Mouse (Mus musculus) right cerebral cortex, postnatal 10 days (tissue): ENCODE measurements around the gene Tent5b.
A peak's percentile ranks its signal among the peaks of the same experiment; 100 is the strongest.

Experiments
- DNase-seq, 2 experiments: peaks; one replicate each; pipeline ENCODE4 v3.0.0; 2021; ENCODE audit warnings: low spot score in 2 of 2

Tent5b gene

DNA sequence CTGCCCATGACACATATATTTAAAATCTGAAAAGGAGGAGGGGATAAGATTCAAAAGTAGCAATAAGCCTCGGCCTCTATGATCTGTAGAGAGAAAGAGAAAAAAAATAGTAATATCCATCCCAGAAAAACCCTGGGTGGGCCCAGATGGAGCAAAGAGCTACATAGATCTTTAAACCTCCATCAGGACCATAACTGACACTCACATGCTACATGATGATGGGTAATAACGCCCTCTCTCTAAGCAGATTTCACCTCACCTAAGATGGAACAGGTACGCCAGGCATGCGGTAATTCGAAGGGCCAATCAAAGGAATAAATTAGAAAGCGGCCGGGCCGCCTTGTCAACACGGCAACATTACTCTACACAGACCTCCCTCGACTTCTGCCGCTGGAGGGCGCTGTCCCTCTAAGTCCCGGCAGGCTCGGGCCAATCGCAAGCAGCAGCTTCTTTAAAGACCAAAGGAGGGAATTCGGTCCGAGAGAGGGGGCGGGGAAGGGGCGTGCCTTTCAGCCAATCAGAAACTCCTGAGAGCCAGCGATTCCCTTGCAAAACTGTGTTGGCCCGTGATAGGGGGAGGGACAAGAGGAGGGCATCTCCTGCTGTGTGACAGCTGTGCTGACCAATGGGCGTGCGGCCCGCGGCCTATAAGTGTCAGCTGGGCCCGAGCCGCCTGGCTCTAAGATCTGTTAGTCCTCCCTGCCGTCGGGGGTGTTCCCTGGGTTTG, at the start of gene Tent5b:
Tent5b (plus strand) TSS at position 675 of the 727 bp plus-strand sequence.
- DNase-seq, result peak; percentile 98

DNA sequence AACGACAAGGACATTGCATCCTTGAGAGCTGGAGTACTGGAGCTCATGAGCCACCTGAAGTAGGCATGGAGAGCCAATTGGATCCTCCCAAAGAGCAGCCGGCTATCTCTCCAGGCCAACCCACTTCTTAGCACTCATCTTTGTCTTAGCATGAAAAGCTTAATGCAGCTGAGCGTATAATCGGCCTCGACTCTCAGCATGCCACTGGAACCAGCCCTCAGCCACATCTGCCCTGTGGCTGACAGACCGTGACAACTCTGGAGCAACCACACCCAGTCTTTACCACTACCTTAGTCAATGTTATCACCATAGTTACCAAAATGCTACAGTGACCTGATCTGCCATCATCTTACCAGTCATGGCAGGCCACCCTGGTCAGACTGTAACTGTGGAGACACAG, 48.4 kb upstream of the Tent5b start:
- no peak for DNase-seq

DNA sequence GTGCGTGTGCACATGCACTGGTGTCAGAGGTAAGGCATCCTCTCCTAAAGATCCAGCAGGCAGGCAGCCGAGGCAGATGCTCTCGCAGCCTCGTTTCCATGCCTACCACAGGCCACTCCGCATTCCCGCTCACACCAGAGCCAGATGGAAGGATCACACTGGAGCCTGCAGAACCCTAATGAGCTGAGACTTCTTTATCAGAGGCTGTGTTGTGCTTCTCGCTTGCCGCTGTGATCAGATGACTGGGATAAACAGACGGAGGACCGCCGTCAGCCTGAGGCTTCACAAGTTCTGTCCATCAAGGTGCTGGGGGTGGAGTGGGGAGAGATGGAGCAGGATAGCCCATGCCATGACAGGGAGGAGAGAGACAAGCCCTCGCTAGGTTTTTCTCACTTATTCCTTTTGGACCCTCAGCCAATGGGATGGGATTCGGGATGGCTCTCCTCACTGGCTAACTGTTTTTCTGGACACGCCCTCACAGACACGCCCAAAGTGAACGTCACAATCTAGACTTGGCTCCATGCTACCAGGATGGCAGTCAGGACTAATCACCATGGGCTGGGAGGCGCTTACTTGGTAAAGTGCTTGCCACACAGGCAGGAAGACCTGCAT, 47.3 kb upstream of the Tent5b start:
- peak; percentile 73 to 85 for DNase-seq

DNA sequence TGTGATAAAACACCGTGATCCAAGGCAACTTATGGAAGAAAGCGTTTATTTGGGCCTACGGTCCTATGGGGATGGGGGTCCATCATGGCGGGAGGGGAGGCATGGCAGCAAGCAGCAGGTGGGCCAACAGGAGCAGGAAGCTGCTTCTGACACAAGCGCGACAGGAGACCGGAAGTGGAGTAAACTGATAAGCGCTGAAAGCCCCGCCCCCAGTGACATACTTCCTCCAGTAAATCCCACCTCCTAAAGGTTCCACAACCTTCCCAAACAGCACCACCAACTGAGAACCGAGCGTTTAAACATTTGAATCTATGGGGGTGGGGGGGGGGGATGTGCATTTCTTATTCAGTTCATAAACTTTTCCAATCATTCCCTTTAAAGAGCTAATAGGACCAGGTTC, 44.0 kb upstream of the Tent5b start:
- no peak for DNase-seq

DNA sequence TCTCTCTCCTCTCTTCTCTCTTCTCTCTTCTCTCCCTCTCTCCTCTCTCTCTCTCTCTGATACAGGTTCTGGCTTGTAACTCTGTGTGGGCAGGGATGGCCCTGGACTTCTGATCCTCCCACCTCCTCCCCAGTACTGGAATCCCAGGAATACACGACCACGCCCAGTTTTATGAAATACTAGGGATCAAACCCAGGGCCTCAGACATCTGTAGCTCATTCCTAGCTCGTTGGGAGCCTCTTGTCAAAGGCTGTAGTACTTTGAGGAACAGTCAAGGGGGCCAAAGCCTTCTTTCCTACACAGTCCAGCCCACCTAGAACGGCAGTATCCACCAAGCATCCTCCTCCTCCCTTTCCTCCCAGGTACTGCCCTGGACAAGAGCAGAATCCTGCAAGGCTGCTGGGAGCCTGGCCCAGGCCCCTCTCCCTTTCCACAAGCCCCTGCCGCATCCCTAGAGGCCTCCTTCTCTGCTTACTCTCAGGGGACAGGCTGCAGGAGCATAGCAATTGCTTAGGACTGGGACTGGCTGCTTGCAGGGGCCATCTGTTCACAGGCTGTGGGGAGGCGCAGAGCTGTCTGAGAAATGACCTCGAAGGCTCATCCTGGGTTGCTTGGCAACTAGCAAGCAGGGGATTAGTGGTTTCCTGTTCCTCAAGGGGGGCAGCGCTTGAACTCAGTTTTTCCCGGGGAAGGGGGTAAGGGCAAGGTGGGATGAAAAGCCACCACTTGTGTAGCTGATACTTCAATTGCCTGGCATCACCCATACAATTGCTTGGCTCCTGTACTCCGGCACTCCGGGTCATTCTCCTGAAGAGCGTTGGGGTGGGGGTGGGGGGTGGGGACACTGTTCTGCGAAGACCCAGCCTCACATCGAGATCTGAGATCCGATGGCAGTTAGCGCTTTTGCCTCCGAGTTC, 40.2 kb upstream of the Tent5b start:
- peak; percentile 70 to 83 for DNase-seq

DNA sequence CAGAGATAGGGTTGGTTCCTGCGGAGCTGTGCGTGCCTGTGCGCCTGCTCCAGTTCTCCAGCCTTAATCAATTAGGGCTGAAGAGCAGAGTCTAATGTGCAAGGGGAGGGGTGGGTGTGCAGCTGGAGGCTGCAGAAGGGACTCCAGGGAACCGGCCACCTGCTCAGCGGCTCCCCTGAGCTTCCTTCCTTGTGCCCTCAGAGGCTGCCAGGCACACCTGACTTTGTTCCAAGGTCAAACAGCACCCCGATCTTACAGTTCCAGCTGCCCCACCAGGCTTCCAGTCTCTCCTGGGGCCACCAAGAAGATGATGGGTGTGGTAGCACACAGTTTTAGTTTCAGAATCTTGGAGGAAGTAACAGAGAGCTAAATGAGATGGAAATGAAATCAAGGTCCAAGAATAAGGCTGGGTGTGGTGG, 39.5 kb upstream of the Tent5b start:
- DNase-seq, result no peak

DNA sequence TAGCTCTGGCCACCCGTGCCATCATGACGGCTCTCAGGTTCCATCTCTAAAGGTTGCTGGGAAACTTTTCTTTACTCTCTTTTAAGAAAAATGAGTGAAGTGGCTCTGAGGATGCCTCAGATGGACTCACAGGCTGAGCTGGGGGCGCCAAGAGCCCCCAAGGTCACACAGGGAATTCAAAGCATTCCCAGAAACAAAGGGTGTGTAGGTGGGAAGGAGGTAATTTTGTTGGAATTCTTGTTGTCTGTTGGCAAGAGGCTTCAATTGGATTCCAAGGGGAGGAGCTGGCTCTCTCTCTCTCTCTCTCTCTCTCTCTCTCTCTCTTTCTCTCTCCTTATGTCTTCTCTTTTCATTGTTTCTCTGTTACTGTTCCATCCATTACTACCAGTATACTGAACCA, 37.7 kb upstream of the Tent5b start:
- DNase-seq, result no peak

DNA sequence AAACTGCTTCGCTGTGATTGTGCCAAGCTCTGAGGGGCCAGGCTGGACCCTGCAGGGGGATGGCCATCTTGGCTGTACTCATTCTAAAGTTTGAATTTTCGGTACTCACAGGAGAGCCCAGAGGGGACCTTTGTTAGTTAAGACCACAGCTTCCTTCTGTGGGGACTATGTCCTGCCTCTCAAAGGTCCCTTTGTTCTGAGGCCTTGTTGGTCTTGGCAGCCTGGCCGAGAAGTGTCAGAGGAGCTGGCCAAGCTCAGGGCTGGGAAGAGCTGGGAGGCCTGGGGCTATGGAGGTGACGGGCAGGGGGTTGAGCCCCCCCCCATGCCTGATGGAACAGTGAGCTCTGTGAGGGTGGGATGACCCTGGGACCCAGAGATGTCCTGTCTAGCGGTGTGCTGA, 36.8 kb upstream of the Tent5b start:
- DNase-seq, result peak; percentile 67 to 70

DNA sequence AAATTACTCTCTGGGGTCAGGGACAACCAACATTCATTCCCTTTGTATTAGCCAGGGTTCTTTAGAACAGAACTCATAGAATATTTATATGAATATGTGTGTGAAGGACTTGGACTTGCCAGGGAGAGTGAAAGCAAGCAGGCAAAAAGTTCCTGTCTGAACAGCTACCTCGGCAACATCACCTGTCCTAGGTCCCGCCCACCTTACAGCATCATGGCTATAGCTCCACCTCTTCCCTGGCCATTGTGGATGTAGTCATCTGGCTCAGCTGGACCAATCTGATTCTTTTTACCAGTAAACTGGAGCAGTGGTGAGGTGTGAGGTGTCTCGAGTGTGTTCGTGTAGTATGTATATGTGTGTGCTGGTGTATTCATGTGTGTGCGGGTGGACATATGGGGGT, 34.2 kb upstream of the Tent5b start:
- DNase-seq, result no peak

DNA sequence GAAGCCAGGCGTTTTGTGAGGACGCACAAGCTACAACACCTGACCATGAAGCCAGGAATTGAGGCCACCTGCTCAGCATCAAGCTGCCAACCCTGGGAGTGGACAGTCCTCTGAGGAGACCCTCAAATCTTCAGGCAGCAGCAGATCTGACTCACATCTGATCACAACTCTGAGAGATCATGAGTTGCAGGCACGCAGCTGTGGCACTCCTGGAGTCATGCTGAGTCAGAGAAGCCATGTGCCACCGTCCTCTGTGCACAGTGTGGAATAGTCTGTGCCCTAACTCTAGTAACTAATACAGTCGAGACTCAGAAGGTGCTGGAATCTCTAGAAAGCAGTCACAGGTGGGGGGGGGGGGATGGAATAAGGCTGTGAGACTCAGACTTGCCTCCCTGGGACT, 32.6 kb upstream of the Tent5b start:
- DNase-seq, result no peak

DNA sequence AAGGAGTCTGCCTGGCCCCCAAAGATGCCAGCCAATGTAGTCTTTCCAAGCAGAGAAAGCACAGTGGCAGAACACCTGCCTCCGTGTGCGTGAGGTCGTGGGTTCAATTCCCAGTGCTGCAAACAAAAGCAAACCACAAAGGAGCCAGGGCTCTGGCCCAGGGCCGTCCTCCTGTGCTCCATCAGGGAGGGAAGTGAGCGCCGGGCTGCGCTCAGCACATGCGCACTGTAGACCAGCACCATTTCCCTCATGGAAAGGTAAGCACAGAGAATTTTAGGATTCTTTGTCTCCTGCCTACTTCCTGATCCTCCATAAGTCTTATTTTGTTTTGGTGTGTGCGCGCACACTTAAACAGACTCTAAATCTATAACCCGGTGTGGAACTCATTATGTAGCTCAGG, 32.0 kb upstream of the Tent5b start:
- no peak for DNase-seq

DNA sequence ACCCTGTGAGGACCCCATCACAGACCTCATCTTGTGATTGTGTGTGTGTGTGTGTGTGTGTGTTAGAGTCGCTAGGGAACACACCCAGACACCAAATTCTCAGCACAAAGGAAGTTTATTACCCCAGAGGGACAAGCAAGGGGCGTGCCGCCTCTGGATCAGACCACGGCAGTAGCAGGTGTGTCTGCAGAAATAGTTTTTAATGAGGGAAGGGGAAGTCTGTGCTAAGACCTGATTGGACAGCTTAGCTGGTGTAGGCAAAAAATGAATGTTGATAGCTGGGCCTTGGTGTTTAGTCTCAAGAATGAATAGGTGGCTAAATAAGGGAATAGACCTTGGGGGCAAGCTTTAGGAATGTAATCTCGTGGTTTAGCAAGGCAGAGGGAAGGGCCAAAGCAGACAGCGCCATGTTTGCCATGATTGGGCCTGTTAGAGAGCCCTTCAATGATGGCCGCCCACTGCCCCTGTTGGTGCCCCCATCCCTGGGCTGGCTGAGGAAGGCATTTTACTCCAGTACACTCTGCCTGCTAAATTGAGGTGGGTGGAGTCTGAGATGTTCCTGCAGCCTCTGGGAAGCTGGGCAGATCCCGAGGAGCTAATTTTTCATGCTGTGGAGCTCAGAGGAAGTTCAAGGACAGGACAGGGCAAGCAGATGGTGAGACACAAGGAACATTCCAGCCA, 31.1 kb upstream of the Tent5b start:
- no peak for DNase-seq

DNA sequence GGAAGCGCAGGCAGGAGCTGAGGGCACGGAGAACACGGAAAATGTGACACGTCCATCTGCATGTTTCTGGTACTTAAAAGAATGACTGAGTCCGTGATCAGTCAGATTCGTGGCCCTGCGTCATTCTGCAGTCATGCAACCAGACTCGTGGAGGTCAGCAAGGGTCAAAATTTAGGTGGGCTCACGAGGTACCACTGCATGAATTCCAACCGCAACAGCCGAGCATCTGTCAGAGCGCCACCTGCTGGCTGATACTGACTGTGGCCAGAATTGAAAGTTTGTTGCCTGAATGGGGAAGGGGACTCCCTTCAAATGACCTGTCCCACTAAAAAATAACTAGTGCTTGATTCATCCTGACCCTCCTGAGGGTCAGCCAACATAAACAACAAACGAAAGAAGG, 30.2 kb upstream of the Tent5b start:
- peak in 1 of 2 experiments; percentile 69 for DNase-seq

DNA sequence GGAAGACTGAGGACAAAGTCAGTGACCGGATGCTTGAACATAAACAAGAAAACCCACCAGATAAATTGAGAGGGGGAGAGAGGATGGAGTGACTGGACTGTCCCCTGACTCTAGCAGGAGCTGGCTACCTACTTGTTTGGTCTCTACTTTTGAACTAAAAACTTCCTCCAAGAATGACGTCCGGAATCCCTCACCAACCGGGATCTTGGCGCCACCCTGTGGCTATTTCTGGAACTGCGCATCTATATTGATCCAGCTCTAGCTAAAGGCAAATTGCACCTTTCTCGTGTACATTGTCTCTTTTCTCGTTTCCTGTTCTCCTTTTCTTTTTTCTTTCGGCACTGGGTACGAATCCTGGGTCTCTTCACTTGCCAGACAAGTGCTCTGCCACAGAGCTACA, 28.4 kb upstream of the Tent5b start:
- DNase-seq, result peak; percentile 78 to 90

DNA sequence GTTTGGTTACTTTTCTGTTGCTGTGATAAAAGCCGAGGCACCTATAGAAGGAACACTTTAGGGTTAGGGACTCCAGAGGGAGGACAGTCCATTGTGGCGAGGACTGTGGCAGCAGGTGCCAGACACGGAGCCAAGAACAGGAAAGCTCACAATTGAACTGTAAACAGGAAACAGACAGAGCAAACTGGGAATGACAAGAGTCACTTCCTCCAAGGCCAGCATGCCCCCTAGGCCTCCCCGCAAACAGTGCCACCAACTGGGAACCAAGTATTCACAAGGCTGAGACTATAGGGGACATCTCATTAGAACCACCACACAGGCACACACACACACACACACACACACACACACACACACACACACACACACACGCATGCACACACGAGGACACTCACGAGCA, 27.5 kb upstream of the Tent5b start:
- no peak for DNase-seq

DNA sequence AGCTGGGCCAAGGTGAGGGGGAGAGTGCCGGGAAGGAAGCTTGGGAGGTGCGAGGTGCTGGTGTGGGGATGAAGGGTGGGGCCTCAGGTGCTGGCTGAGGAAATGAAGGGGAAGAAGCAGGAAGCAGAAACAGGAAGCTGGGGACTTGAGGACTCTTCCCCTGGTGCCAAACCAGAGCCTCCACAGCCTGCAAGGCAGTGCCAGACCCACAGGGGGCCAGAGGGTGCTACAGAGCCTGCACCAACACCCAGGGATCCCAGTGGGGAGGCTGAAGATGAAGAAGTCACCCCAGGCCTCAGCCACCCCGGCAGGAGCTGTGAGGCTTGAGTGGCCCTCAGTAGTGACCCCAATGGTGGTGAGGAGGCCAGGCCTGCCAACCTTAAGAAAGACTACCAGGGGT, 21.9 kb upstream of the Tent5b start:
- no peak for DNase-seq

DNA sequence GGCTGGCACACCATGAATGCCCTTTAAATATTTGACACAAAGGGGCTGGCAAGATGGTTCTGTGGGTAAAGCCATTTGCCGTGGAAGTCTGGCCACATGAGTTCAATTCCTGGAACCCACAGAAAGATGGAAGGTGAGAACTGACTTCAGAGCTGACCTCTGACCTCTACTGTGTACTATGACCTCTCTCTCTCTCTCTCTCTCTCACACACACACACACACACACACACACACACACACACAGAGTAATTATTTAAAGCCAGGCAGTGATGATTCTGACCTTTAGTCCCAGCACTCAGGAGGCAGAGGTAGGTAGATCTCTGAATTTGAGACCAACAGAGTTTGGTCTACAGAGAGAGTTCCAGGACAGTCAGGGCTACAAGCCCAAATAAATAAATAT, 19.9 kb upstream of the Tent5b start:
- DNase-seq, result no peak

DNA sequence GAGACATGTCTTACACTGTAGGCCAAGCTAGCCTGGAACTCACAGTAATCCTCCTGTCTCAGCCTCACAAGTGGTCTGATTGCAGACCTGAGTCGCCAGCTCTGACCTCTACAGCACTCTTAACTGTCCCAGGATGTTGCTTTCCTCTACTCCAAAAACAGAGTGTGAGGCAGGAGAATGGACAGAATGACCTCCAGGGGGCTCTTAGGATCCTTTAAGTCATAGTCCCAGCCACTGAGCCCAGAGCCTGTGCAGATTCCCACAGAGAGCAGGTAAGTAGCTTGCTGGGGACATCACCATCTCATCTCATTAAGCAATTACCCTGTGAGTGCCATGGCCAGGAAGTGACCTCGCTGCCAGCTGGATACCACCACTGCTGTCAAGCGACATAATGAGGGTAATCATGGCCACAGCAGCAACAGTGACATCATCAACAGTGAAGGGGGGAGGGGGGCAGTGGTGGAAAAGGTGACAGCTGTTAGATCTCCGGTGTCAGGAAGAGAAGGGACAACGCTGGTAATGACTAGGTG, 19.1 kb upstream of the Tent5b start:
- DNase-seq, result no peak

DNA sequence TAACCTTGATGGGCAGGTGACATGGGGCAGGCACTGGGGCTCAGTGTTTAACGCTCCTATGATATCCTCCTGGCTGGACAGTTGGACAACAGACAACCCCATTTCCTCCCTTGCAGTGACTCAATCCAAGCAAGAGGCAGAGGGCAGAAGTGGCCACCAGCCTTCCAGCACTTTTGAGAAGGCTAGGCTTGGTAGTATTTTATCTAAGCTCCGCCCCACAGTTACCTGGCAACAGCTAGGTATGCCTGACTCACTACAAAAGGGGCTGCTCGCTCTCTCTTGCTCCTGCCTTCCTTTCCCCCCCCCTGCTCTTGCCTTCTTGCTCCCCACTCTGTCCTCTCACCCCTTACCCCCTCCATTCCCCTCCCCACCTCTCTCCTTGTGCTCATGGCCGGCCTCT, 18.6 kb upstream of the Tent5b start:
- DNase-seq, result no peak

DNA sequence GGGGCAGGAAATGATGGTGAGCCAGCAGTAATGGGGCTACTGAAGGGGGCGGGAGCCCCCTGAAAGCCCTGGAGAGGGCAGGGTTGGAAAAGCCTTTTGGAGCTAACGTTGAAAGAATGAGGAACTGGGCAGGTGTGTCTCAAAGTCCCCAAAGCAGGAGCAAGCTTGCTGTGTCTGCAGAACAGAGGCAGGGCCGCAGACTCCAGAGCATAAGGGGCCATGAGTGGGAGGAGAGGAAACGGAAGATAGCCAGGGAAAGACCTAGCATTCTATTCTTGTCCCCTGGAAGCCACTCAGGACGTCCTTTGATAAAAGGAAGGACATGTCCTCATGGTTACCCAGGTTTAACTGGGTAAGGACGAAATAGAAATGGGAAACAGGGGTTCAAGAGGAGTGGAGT, 16.7 kb upstream of the Tent5b start:
- DNase-seq, result no peak

DNA sequence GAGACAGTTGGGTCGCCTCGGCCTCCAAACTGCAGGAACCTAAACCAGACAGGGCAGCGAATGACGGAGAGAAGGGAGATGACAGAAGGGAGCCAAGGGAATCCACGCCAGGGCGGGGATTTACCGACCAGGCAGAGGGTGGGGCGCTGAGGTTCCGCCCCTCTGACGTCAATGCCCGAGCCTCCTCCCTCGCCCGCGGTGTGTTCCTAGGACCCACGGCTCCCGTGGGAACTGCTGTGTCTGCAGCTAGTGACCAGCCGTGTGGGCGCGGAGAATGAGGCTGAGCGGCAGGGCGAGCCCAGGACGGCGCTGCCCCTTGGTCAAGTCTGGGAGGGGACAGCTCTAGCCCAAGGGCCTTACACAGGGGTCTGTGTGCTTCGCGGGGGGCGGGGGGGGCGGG, 11.9 kb upstream of the Tent5b start:
- DNase-seq, result peak; percentile 80 to 81

DNA sequence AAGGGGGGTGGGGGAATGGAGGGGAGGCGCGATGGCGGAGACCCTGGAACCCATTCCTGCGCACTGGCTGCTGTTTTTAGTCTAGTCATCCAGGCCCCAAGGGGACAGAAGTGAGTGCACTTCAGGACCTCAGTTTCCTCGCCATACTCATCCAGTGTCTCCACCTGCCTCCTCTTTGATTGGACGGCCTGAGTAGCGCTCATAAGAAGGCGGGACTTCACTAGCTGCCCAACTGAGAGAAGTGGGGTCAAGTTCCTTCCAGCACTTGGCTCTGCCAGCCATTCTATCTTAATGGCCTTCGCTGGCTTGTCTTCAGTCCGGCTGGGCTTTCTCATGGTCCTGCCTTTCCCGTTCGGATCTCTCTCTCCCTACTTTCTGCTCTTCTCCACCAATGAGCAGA, 10.8 kb upstream of the Tent5b start:
- DNase-seq, result no peak
